Mouse (Mus musculus) hindbrain, embryonic 10.5 days (tissue): Measurements from ENCODE around the gene Dab2ip. TPM values are rescaled to one million over a fixed set of nuclear protein-coding genes. Genes with fewer than 3 reads are reported as not detected.

ENCODE experiments used
- DNase-seq: peaks from one replicate; pipeline ENCODE4 v3.0.0-alpha.2; 2017; ENCODE audit warnings: low spot score
- H3K27ac ChIP-seq: fragments of 300-500 bp; sonication (generic); 2 replicates; pipeline ENCODE4 v1.5.1; 2016; ENCODE audit warnings: mild to moderate bottlenecking, moderate library complexity
- H3K27me3 ChIP-seq: fragments of 300-500 bp; sonication (generic); 2 replicates; pipeline ENCODE4 v1.6.1; 2016; ENCODE audit warnings: mild to moderate bottlenecking; ENCODE audit not compliant: poor library complexity, insufficient read depth, severe bottlenecking
- H3K36me3 ChIP-seq: fragments of 300-500 bp; sonication (generic); 2 replicates; pipeline ENCODE4 v1.6.1; 2016; ENCODE audit warnings: mild to moderate bottlenecking, moderate library complexity
- H3K4me1 ChIP-seq: fragments of 300-500 bp; sonication (generic); replicated peaks from 2 replicates; pipeline ENCODE4 v1.6.1; 2016; ENCODE audit warnings: mild to moderate bottlenecking
- H3K4me3 ChIP-seq: fragments of 300-500 bp; sonication (generic); 2 replicates; pipeline ENCODE4 v1.5.1; 2016; ENCODE audit warnings: mild to moderate bottlenecking, moderate library complexity
- H3K9me3 ChIP-seq: fragments of 300-500 bp; sonication (generic); 2 replicates; pipeline ENCODE4 v1.6.1; 2016; ENCODE audit warnings: mild to moderate bottlenecking, moderate library complexity
- WGBS: fragments of 180-500 bp; shearing (Covaris S2); methylation state at CpG from one replicate; pipeline ENCODE4 v1.1.7; 2016; 5-methylcytosine and 5-hydroxymethylcytosine counted together
- polyA plus RNA-seq: library from polyadenylated mRNA; unstranded; fragments of >200 nt; fragmentation: Nextera tagmentation; extraction: Ambion mirVana; gene quantifications from 2 replicates; pipeline ENCODE4 v1.2.1, GENCODE M21; 2016

Gene Dab2ip
- polyA plus RNA-seq, 1 experiment from 2014 or later, result 28.8 TPM

DNA sequence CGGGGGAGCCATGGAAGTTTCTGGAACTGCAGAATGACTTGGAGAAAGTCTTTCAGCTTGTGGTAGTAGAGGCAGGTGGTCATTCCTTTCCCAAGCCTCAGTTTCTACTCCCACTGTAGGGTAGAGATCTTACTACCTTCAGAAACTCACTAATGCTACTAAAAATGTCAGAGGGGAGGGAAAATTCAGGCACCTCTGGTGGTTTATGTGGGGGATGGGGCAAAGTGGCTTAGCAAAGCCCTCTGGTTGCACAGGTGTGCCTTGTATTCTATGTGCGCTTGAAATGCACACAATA is 63.1 kb downstream of the Dab2ip start:
- peak overlapping the region; percentile 95 for H3K27ac ChIP-seq
- H3K4me1 ChIP-seq, result peaks cover 97% of the 10 kb centered on the region
- H3K27me3 ChIP-seq, result no peaks in the 10 kb centered on the region
- WGBS, result 87% methylated on average over 2 of the region's 2 CpGs
- H3K36me3 ChIP-seq, result no peaks in the 10 kb centered on the region; the same call in 1 of the 2 replicates
- no peaks in the 10 kb centered on the region for H3K9me3 ChIP-seq
- peak overlapping the region; percentile 73; the same call in 1 of the 2 replicates for H3K4me3 ChIP-seq
- no peak for DNase-seq

DNA sequence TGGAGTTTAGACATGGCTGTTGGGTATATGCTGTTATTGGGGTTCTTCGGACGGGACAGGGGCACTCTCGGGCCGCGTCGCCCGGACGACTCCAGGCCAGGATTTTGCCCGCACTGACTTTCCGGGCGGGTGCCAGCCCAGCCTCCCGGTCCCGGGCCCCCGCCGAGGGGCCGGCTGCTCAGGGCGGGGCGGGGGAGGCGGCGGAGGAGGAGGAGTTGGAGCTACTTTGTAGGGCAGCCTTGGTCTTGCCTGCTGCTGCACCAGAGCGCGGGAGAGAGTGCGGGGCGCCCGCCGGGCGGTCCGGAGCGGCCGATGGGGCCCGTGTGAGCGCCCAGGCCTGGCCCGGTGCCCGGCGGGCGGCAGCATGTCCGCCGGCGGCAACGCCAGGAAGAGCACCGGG is 63.7 kb downstream of the Dab2ip start:
- no peaks in the 10 kb centered on the region; the same call in 1 of the 2 replicates for H3K36me3 ChIP-seq
- H3K4me3 ChIP-seq, result peak overlapping the region; percentile 73
- no peaks in the 10 kb centered on the region for H3K27me3 ChIP-seq
- peaks cover 97% of the 10 kb centered on the region for H3K4me1 ChIP-seq
- H3K27ac ChIP-seq, result peak overlapping the region; percentile 95
- no peaks in the 10 kb centered on the region for H3K9me3 ChIP-seq
- WGBS, result 2% methylated on average over 41 of the region's 41 CpGs
- peak; percentile 85 for DNase-seq

DNA sequence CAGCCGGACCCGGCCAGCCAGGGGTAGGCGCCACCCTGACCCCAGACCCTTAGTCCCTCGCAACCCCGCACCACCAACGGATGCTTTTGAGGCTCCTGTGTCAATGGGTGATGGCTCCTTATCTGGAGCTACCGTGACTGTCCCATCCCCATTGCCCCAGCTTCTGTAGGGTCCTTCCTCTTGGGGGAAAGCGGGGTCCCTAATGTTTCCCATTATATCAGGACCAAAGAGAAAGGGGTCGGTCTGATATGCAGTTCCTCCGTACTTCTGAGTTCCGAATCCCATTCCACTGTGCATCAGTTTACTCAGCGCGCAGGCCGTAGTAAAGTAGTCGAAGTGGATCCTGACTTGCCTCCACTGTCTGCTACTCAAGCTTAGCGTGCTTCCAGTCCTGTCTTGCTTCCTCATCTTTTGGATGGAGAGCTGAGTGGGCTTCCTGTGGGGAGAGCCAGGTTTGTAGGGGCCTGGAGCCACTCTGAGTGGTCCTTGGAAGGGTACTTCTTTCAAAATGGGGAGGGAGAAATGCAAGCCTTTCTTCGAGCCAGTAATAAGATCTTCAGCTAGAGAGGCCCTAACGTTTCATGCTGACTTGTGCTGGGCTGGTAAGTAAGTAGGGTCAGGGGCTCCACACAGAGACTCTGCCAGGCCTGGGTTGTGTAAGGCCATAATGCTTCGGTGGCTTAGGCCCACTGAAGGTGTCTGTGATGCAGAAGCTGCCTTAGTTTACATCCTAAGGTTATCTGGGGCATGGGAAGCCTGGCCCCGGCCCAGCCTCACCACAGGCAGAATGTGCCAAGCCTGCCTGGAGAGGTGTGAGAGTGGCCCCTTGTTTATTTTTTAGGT is 64.4 kb downstream of the Dab2ip start:
- DNase-seq, result no peak
- Histone ChIP-seq H3K36me3 (no peaks in the 10 kb centered on the region; the same call in 1 of the 2 replicates), H3K4me1 (peaks cover 97% of the 10 kb centered on the region)

DNA sequence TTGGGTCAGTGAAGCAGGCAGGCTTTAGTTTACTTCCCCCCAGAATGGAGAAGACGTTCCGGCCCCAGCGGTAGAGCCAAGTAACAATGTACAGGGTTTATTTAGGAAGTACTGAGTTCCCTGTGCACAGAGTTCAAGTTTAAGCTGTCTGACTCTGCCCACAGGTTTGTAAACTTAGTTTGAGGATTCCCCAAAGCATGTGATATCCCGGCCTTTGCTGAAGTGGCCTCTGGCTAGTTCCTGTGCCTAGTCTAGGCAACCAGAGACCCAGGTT is 65.0 kb downstream of the Dab2ip start:
- no peaks in the 10 kb centered on the region for H3K9me3 ChIP-seq
- peaks cover 97% of the 10 kb centered on the region for H3K4me1 ChIP-seq
- 38% methylated on average over 4 of the region's 4 CpGs for whole genome bisulfite sequencing
- no peak for DNase-seq
- H3K27me3 ChIP-seq, result no peaks in the 10 kb centered on the region
- H3K27ac ChIP-seq, result peak overlapping the region; percentile 95
- peak overlapping the region; percentile 73 for H3K4me3 ChIP-seq
- H3K36me3 ChIP-seq, result no peaks in the 10 kb centered on the region; the same call in 1 of the 2 replicates

More for the DNA sequence above, 64.4 kb downstream of the Dab2ip start:
- Histone ChIP-seq H3K9me3 (no peaks in the 10 kb centered on the region), H3K27ac (peak overlapping the region; percentile 95), H3K4me3 (peak overlapping the region; percentile 73), H3K27me3 (no peaks in the 10 kb centered on the region)
- WGBS, result 3% methylated on average over 20 of the region's 20 CpGs

DNA sequence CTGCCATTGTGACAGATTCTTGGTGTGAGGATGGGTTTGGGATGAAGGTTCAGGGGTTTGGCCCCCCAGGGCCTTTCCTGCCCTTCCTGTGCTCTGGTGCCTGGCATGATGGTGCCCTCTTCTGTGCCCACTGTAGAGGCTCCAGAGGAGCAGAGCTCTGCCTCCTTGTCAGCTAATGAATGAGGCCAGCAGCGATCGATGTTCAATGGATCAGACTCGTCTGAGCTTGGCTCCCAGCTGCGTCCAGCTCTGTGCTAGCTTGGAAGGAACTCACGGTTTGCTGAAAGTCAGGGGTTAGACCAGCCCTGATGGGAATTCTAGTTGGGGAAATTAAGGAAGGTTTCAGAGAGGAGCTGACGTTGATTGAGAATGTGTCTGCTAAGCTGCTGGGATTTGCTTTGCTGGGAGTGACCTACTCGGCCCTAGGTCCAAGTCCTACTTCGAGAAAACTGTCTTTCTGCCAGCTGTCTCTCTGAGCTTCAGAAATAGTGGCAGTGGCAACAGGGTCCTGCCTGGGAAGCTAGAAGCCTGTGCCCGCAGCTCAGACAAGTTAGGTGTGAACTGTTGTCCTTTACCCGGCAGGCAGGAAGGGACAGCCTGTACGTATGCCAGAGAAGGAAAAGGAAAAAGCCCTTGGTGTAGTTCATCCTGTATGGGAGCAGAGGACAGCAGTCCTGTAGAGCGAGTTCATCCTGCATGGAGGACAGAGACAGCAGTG is 65.5 kb downstream of the Dab2ip start:
- Histone ChIP-seq H3K4me1 (peaks cover 99% of the 10 kb centered on the region), H3K27me3 (no peaks in the 10 kb centered on the region), H3K36me3 (no peaks in the 10 kb centered on the region; the same call in 1 of the 2 replicates), H3K27ac (peak overlapping the region; percentile 95), H3K9me3 (no peaks in the 10 kb centered on the region), H3K4me3 (peak overlapping the region; percentile 73)
- WGBS, result 43% methylated on average over 12 of the region's 12 CpGs
- no peak for DNase-seq

DNA sequence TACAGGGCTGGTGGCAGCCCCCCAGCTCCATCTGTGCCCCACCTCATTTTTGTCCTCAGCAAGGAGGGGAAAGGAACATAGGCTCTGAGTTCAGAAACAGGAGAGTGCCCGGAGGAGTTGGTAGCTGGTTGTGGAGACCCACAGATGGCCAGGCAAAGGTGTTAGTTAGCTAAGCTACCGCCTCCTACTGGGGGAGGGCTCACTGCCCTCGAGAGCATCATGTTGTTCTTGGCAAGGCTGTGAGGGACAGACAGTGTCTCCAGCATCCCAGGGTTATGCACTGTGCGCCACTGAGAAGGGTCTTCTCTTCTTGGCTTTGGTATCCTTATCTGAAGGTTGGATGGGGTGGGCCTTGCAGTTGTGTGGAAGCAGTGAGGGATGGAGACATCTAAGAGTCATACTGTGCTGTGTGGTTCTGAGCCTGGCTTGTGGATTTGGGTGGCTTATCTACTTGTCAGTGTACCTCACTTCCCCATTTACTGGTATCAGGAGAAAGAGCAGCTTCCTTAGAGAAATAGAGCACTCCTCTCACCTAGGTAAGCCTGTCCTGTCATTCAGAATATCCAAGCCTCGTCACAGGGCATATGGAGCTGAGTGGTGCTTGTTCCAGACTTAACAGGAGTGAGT is 66.4 kb downstream of the Dab2ip start:
- no peak overlapping the region for H3K4me3 ChIP-seq
- no peaks in the 10 kb centered on the region for H3K27me3 ChIP-seq
- H3K36me3 ChIP-seq, result no peaks in the 10 kb centered on the region; the same call in 1 of the 2 replicates
- DNase-seq, result no peak
- WGBS, result 67% methylated on average over 5 of the region's 5 CpGs
- no peaks in the 10 kb centered on the region for H3K9me3 ChIP-seq
- no peak overlapping the region for H3K27ac ChIP-seq
- peaks cover 96% of the 10 kb centered on the region for H3K4me1 ChIP-seq

DNA sequence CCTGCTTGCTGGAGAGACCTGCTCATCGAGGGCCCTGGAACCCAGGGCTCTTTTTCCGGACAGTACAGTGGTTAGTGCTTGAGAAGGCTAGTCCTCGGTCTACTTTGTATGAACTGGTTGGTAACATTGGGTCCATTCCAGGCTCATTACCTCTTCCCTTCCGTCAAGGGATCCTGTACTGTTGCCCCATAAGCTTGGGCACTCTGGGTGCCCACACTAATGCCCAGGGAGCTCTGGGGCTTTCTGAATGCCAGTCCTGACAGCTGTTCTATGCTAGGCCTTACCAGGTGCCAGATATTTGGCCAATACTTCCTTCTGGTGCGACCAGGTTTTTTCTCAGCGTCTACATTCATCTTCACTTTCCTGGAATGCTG is 66.9 kb downstream of the Dab2ip start:
- 92% methylated on average over 6 of the region's 6 CpGs for WGBS
- Histone ChIP-seq H3K36me3 (peaks cover 4% of the 10 kb centered on the region; the same call in 1 of the 2 replicates), H3K27ac (no peak overlapping the region), H3K4me3 (no peak overlapping the region), H3K9me3 (no peaks in the 10 kb centered on the region), H3K4me1 (peaks cover 91% of the 10 kb centered on the region), H3K27me3 (no peaks in the 10 kb centered on the region)
- no peak for DNase-seq

DNA sequence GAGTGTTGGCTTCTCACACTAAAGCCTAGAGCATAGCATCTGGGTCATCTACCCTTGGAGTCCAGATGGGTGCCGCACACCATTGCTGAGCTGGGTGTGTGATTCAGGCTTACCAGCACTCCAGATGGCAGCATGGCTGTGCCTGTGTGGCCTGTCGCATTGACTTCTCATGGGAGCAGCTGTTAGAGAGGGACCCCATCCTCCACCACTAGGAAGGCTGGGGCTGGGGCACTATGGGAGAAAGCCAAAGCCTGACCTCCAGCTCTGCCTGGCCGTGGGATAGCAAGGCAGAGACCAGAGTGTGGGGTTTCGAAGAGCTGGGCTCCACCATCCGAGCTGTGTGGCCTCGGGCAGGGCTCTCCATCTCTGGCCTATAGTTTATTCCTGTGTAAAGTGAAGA is 67.5 kb downstream of the Dab2ip start:
- peaks cover 86% of the 10 kb centered on the region for H3K4me1 ChIP-seq
- H3K27me3 ChIP-seq, result no peaks in the 10 kb centered on the region
- no peaks in the 10 kb centered on the region for H3K9me3 ChIP-seq
- H3K4me3 ChIP-seq, result no peak overlapping the region
- 84% methylated on average over 6 of the region's 6 CpGs for WGBS
- no peak overlapping the region for H3K27ac ChIP-seq
- no peak for DNase-seq
- H3K36me3 ChIP-seq, result peaks cover 4% of the 10 kb centered on the region; the same call in 1 of the 2 replicates

DNA sequence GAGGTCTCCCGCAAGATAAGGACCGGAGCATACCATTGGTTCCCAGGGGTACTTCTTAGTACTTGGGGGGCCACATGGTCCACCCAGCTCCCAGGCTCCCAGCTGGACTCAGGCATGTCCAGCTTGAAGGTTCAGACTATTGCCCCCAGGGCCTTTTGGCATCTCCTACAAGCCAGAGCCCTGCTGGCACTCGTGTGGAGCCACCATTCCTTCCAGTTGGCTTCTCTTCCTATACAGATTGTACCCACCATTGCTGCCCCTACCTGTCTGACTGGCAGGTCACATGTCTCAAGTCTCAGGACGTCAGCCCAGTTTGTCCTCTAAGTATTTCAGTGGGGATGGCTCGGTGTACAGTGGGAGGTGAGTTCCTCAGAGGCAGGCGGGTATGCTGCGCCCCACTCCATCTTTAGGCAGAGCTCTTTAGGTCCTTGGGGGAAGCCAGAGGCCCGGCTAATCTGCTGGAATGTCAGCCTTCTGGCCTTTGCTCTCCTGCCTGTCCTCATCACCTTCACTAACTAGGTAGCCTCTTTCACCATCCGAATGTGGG is 68.2 kb downstream of the Dab2ip start:
- no peak for DNase-seq
- no peak overlapping the region; the same call in 1 of the 2 replicates for H3K27ac ChIP-seq
- H3K36me3 ChIP-seq, result peaks cover 4% of the 10 kb centered on the region; the same call in 1 of the 2 replicates
- 78% methylated on average over 9 of the region's 9 CpGs for WGBS
- H3K9me3 ChIP-seq, result no peaks in the 10 kb centered on the region
- no peak overlapping the region for H3K4me3 ChIP-seq
- H3K27me3 ChIP-seq, result no peaks in the 10 kb centered on the region
- H3K4me1 ChIP-seq, result peaks cover 78% of the 10 kb centered on the region

DNA sequence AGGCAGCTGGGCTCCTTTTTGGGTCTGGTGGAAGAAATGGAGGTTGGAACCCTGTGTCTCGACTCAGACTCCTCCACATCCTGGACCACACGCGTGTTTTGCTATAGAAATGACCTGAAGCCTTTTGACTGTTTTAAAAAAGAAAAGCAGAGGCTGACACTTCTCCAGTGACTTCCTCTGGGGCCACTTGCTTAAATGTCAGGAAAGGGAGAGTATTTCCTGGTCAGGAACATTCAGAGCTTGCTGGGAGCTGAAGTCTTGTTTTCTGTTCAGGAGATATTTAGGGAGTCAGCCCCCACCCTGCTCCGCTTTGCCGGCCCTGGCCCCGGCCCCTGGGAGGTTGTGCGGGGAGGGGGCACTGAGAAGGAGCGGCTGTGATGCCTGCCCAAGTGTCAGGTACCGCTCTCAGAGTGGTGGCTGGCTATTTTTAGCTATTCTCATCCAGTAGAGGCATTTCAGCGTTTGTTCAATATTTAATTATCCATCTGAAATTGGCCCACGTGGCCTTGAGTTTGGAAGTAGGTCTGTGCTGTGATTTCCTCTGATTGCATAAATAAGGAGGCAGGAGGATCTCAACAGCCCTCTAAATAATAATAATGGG is 69.3 kb downstream of the Dab2ip start:
- Histone ChIP-seq H3K27me3 (no peaks in the 10 kb centered on the region), H3K9me3 (no peaks in the 10 kb centered on the region), H3K36me3 (peaks cover 4% of the 10 kb centered on the region; the same call in 1 of the 2 replicates), H3K27ac (no peak overlapping the region; the same call in 1 of the 2 replicates), H3K4me1 (peaks cover 67% of the 10 kb centered on the region), H3K4me3 (no peak overlapping the region)
- DNase-seq, result no peak
- 67% methylated on average over 11 of the region's 11 CpGs for WGBS

DNA sequence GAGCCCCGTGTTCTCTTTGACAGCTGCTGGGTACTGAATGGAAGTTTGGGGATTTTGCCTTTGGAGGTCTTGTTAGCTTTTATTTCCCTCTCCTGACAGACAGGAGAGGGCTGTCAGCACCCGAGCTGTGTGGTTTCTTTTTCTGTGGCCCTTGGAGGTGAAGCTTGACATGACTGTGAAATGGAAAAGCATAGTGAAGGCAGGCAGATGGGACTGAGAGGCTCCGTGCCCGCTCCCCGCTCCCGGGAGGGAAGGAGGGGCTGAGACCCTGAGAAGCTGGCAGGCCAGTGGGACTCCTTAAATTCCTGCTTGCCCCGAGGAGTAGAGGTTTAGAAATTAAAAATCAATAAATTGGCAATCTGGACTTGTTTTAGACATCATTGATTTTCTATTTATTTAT is 70.0 kb downstream of the Dab2ip start:
- WGBS, result 68% methylated on average over 7 of the region's 7 CpGs
- no peak for DNase-seq
- H3K36me3 ChIP-seq, result peaks cover 4% of the 10 kb centered on the region; the same call in 1 of the 2 replicates
- H3K4me3 ChIP-seq, result no peak overlapping the region
- no peak overlapping the region for H3K27ac ChIP-seq
- H3K9me3 ChIP-seq, result no peaks in the 10 kb centered on the region
- H3K27me3 ChIP-seq, result no peaks in the 10 kb centered on the region
- peaks cover 60% of the 10 kb centered on the region for H3K4me1 ChIP-seq

DNA sequence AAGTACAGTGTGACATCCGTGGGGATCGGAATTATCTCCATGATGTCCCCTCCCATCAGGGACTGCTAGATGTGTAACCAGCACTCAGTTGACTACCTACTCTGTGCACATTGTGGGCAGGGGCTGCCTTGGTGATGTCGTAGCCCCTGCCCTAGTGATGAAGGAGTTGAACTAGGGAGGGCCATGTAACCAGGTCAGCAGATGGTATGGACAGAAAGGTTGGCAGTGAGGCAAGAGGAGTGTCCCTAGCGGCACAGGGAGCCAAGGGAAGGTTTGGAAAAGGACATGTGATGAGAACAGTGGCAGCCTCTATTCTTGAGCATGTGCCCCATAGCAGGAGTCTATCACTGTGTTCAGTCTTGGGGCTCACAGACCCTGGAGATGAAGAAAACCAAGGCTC is 70.6 kb downstream of the Dab2ip start:
- no peaks in the 10 kb centered on the region for H3K27me3 ChIP-seq
- no peak overlapping the region for H3K27ac ChIP-seq
- H3K36me3 ChIP-seq, result peaks cover 4% of the 10 kb centered on the region; the same call in 1 of the 2 replicates
- no peak for DNase-seq
- WGBS, result 89% methylated on average over 4 of the region's 4 CpGs
- H3K4me3 ChIP-seq, result no peak overlapping the region
- peaks cover 56% of the 10 kb centered on the region for H3K4me1 ChIP-seq
- H3K9me3 ChIP-seq, result no peaks in the 10 kb centered on the region
